Mouse (Mus musculus) lung, postnatal 0 days (tissue): ENCODE data around the gene Ptprg. TPM values are rescaled to one million over a fixed set of nuclear protein-coding genes. Genes with fewer than 3 reads are reported as not detected.
A peak's percentile ranks its signal among the peaks of the same experiment; 100 is the strongest.

Source experiments
- ATAC-seq: fragments of 200-750 bp; cut with Nextera tagmentation; 2 replicates; pipeline ENCODE4 v1.8.0; 2017; ENCODE audit warnings: moderate library complexity
- DNase-seq: peaks from one replicate; pipeline ENCODE4 v3.0.0-alpha.2; 2016; ENCODE audit warnings: low spot score
- H3K27ac ChIP-seq: fragments of 300-500 bp; sonication (generic); 2 replicates; pipeline ENCODE4 v1.5.1; 2014; ENCODE audit warnings: antibody characterized with exemption, mild to moderate bottlenecking, low read length, mixed read lengths
- H3K27me3 ChIP-seq: fragments of 300-500 bp; sonication (generic); replicated peaks from 2 replicates; pipeline ENCODE4 v1.6.1; 2014; ENCODE audit warnings: low read length, mixed read lengths; ENCODE audit not compliant: insufficient read depth
- H3K36me3 ChIP-seq: fragments of 300-500 bp; sonication (generic); 2 replicates; pipeline ENCODE4 v1.6.1; 2014; ENCODE audit warnings: low read length, mixed read lengths; ENCODE audit not compliant: insufficient read depth
- H3K4me1 ChIP-seq: fragments of 300-500 bp; sonication (generic); 2 replicates; pipeline ENCODE4 v1.6.1; 2014; ENCODE audit warnings: antibody characterized with exemption, low read depth, low read length, mixed read lengths; ENCODE audit not compliant: insufficient read depth
- H3K4me2 ChIP-seq: fragments of 300-500 bp; sonication (generic); replicated peaks from 2 replicates; pipeline ENCODE4 v1.6.1; 2014; ENCODE audit warnings: low read depth, mild to moderate bottlenecking, low read length, moderate library complexity, mixed read lengths
- H3K4me3 ChIP-seq: fragments of 300-500 bp; sonication (generic); 2 replicates; pipeline ENCODE4 v1.5.1; 2014; ENCODE audit warnings: low read depth, low read length
- H3K9ac ChIP-seq: fragments of 300-500 bp; sonication (generic); replicated peaks from 2 replicates; pipeline ENCODE4 v1.6.1; 2014; ENCODE audit warnings: low read depth, mild to moderate bottlenecking
- H3K9me3 ChIP-seq: fragments of 300-500 bp; sonication (generic); 2 replicates; pipeline ENCODE4 v1.6.1; 2016; ENCODE audit warnings: low read length, mixed read lengths
- CTCF ChIP-seq: IDR thresholded peaks from 2 replicates; pipeline ENCODE4 v1.5.1; 2016; ENCODE audit warnings: antibody characterized with exemption, mild to moderate bottlenecking
- EP300 ChIP-seq: IDR thresholded peaks from 2 replicates; pipeline ENCODE4 v1.6.1; 2016; ENCODE audit warnings: antibody characterized with exemption, mild to moderate bottlenecking, control low read depth
- WGBS: fragments of 180-500 bp; shearing (Covaris S2); extraction: QIAGEN DNeasy Blood & Tissue Kit; methylation state at CpG from one replicate; pipeline ENCODE4 v1.1.7; 2014; 5-methylcytosine and 5-hydroxymethylcytosine counted together
- polyA plus RNA-seq: library from polyadenylated mRNA; unstranded; fragments of >200 nt; fragmentation: Nextera tagmentation; extraction: Ambion mirVana; gene quantifications from 2 replicates; pipeline ENCODE4 v1.2.1, GENCODE M21; 2015

Ptprg gene
- 19.4 and 25.4 TPM in 2 replicates for polyA plus RNA-seq

DNA sequence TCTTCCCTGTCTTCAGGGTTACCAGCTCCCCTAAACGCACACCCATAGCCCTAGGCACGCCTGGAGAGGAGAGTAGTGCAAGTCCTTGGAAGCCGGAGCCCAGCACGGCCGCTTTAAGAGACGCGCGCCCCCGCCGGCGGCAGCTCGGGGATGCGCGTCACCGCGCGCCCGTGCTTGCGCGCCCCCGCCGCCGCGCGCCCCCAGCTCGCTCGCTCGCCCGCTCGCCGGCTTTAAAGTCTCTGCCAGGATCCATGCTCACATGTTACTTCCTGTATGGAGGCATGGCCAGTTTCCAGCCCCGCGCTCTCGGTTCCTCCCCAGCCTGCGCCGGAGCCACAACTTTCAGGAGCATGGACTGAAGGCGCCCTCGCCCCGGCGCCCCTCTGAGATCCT is at the start of gene Ptprg:
Gene Ptprg (plus strand): TSS at position 260 of the 393 bp plus-strand sequence.
- TF ChIP-seq EP300 (0 out of 2 replicates have a peak, but pooled peaks have one; percentile 2), CTCF (peak; percentile 6; the same call in 1 of the 2 replicates)
- peak; percentile 95 for DNase-seq
- Histone ChIP-seq H3K4me1 (peaks cover 13% of the 10 kb centered on the region), H3K27ac (peak within 1 kb of the TSS; percentile 94), H3K4me3 (peak within 1 kb of the TSS; percentile 81), H3K27me3 (no peaks in the 10 kb centered on the region), H3K9ac (peak within 1 kb of the TSS; percentile 69), H3K36me3 (no peaks in the 10 kb centered on the region), H3K9me3 (no peaks in the 10 kb centered on the region), H3K4me2 (peak within 1 kb of the TSS; percentile 93)
- peak; percentile 90 for ATAC-seq
- WGBS = under 1% methylated on average over 38 of the region's 40 CpGs

GRCm38 (mm10) chr14:11503803-11504365 is 49.4 kb upstream of the Ptprg start:
- Histone ChIP-seq H3K9me3 (no peaks in the 10 kb centered on the region), H3K4me2 (no peak overlapping the region), H3K27me3 (no peaks in the 10 kb centered on the region), H3K27ac (no peak overlapping the region), H3K36me3 (no peaks in the 10 kb centered on the region), H3K4me3 (no peak overlapping the region), H3K4me1 (no peaks in the 10 kb centered on the region), H3K9ac (no peak overlapping the region)
- WGBS = 82% methylated on average over 7 of the region's 7 CpGs
- DNase-seq (no peak), ATAC-seq (no peak)
- no peak for TF ChIP-seq CTCF
- TF ChIP-seq EP300 = no peak

- Histone ChIP-seq H3K36me3 (no peaks in the 10 kb centered on the region), H3K9ac (no peak overlapping the region), H3K4me2 (no peak overlapping the region), H3K4me1 (no peaks in the 10 kb centered on the region), H3K27ac (no peak overlapping the region), H3K4me3 (no peak overlapping the region), H3K27me3 (no peaks in the 10 kb centered on the region), H3K9me3 (no peaks in the 10 kb centered on the region)
- TF ChIP-seq CTCF = no peak
- no peak for TF ChIP-seq EP300
- ATAC-seq (no peak), DNase-seq (no peak)
- WGBS = 50% methylated on average over 1 of the region's 1 CpGs
These were observed 43.2 kb upstream of the Ptprg start for GRCm38 (mm10) chr14:11510173-11510572.

- Histone ChIP-seq H3K36me3 (no peaks in the 10 kb centered on the region), H3K9me3 (no peaks in the 10 kb centered on the region), H3K4me2 (no peak overlapping the region), H3K9ac (no peak overlapping the region), H3K4me3 (no peak overlapping the region), H3K27me3 (no peaks in the 10 kb centered on the region), H3K27ac (no peak overlapping the region), H3K4me1 (no peaks in the 10 kb centered on the region)
- DNase-seq (no peak), ATAC-seq (no peak)
- 94% methylated on average over 2 of the region's 2 CpGs for WGBS
- TF ChIP-seq CTCF (no peak), EP300 (no peak)
These were observed 34.2 kb upstream of the Ptprg start for GRCm38 (mm10) chr14:11519171-11519570.

- DNase-seq (peak; percentile 17), ATAC-seq (peak; percentile 37; the same call in 1 of the 2 replicates)
- TF ChIP-seq CTCF (no peak), EP300 (no peak)
- Histone ChIP-seq H3K27me3 (no peaks in the 10 kb centered on the region), H3K4me2 (no peak overlapping the region), H3K27ac (no peak overlapping the region), H3K9ac (no peak overlapping the region), H3K4me1 (no peaks in the 10 kb centered on the region), H3K9me3 (no peaks in the 10 kb centered on the region), H3K36me3 (no peaks in the 10 kb centered on the region), H3K4me3 (no peak overlapping the region)
- WGBS = 51% methylated on average over 3 of the region's 3 CpGs
These were observed 30.3 kb upstream of the Ptprg start for GRCm38 (mm10) chr14:11523052-11523451.

DNA sequence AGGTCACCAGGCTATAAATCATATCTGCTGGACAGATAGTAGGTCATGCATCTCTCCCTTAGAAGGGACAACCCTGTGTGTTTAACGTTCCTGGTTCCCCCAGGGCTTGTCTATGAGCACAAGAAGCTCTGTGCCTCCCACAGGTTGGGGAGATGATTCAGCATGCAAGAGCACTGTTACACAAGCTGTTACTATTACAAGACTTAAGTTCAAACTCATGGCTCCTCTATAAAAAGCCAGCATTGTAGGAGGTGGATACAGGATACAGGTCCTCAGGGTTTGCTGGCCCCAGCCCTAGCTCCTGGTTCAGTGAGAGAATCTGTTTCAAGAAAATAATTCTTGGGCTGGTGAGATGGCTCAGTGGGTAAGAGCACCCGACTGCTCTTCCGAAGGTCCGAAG is 23.7 kb upstream of the Ptprg start:
- no peaks in the 10 kb centered on the region for H3K9me3 ChIP-seq
- no peak overlapping the region for H3K4me3 ChIP-seq
- no peak overlapping the region for H3K27ac ChIP-seq
- H3K36me3 ChIP-seq = no peaks in the 10 kb centered on the region
- TF ChIP-seq EP300 (no peak), CTCF (no peak)
- H3K4me1 ChIP-seq = no peaks in the 10 kb centered on the region
- H3K27me3 ChIP-seq = no peaks in the 10 kb centered on the region
- ATAC-seq = no peak
- no peak overlapping the region for H3K4me2 ChIP-seq
- no peak overlapping the region for H3K9ac ChIP-seq
- WGBS = 82% methylated on average over 4 of the region's 4 CpGs
- DNase-seq = no peak
